Mouse (Mus musculus) bone marrow, adult 2 months (tissue): ENCODE measurements at regions not wholly inside any gene's neighbourhood (a gene's known extent, or its start where the extent isn't known, plus 50 kb on each side); places are given as distances from the start of the nearest gene placed in this dataset.

Source experiments
- H3K27ac ChIP-seq: fragments of 200-500 bp; 2 replicates; pipeline ENCODE4 v1.5.1; 2012; ENCODE audit warnings: low read depth, mild to moderate bottlenecking, control low read depth, inconsistent platforms, low read length; ENCODE audit not compliant: control insufficient read depth, poor library complexity, insufficient read depth
- H3K4me1 ChIP-seq: fragments of 200-500 bp; 2 replicates; pipeline ENCODE4 v1.6.1; 2011; ENCODE audit warnings: low read length; ENCODE audit not compliant: control insufficient read depth, insufficient read depth
- H3K4me3 ChIP-seq: fragments of 200-500 bp; replicated peaks from 2 replicates; pipeline ENCODE3; 2011; ENCODE audit warnings: mild to moderate bottlenecking, low read depth, low read length, control low read depth; ENCODE audit not compliant: control insufficient read depth
- CTCF ChIP-seq: fragments of 200-500 bp; IDR thresholded peaks from 2 replicates; pipeline ENCODE4 v1.5.1; 2011; ENCODE audit warnings: low read length, control low read depth; ENCODE audit not compliant: control insufficient read depth, insufficient read depth
- POLR2A ChIP-seq: fragments of 200-500 bp; IDR thresholded peaks from 2 replicates; pipeline ENCODE4 v1.6.1; 2011; ENCODE audit warnings: low read depth, mild to moderate bottlenecking, control low read depth, low read length, borderline replicate concordance; ENCODE audit not compliant: control insufficient read depth
- WGBS: fragments of 180-500 bp; shearing (Covaris S2); methylation state at CpG from one replicate; pipeline ENCODE4 v1.1.7; 2018; 5-methylcytosine and 5-hydroxymethylcytosine counted together

- Histone ChIP-seq H3K27ac (no peak overlapping the region), H3K4me1 (no peaks in the 10 kb centered on the region), H3K4me3 (no peak overlapping the region)
- WGBS = 81% methylated on average over 4 of the region's 4 CpGs
- TF ChIP-seq POLR2A (no peak), CTCF (no peak)
Measured at GRCm38 (mm10) chr4:93552489-93553160, 217.3 kb upstream of the Tusc1 start.

DNA sequence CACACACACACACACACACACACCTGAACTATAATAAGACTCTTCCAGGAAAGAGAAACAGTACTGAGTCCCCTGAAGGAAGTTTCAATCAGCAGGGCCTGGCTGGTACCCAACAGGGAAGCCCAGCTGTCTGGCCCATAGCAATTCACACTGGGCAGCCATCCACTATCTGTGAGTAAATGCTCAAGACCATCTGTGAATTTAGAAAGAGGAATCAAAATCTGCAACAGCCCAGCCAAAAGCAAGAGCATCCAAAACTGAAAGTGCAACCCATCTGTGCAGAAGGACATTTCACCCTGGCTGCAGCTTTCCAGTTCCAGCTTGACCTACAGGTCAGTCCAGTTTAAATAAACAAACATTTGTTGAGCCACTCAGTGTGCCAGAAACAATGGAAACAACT, 215.8 kb upstream of the Tusc1 start:
- Histone ChIP-seq H3K4me3 (no peak overlapping the region), H3K27ac (no peak overlapping the region), H3K4me1 (no peaks in the 10 kb centered on the region)
- TF ChIP-seq POLR2A (no peak), CTCF (no peak)

DNA sequence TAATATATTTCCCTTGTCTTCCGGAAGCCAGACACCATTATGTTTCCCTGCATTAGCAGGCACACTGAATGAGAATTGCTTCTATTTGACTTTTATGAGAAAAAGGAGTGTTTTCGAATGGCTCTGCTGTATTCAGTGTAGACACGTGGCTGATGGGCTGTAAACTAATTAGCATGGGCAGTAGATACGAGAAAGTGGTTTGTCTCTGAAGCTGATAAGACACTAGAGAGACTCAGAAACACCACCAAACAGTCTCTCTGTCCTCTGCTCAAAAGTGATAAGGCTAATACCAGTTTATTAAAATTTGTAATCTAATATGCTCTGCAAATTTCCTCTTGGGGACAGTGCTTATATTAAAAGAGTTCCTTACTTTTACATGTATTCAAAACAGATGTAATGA, 205.3 kb upstream of the Tusc1 start:
- no peak for TF ChIP-seq CTCF
- TF ChIP-seq POLR2A = no peak
- Histone ChIP-seq H3K4me3 (no peak overlapping the region), H3K27ac (no peak overlapping the region), H3K4me1 (no peaks in the 10 kb centered on the region)
- 60% methylated on average over 4 of the region's 4 CpGs for WGBS

GRCm38 (mm10) chr4:93527382-93527781, 192.1 kb upstream of the Tusc1 start:
- Histone ChIP-seq H3K4me3 (no peak overlapping the region), H3K27ac (no peak overlapping the region), H3K4me1 (no peaks in the 10 kb centered on the region)
- TF ChIP-seq POLR2A = no peak
- no peak for TF ChIP-seq CTCF
- WGBS = 76% methylated on average over 2 of the region's 2 CpGs

- Histone ChIP-seq H3K4me3 (no peak overlapping the region), H3K4me1 (peaks cover 3% of the 10 kb centered on the region; the same call in 1 of the 2 replicates), H3K27ac (no peak overlapping the region)
- 11% methylated on average over 5 of the region's 5 CpGs for WGBS
- TF ChIP-seq POLR2A (no peak), CTCF (no peak)
Measured at GRCm38 (mm10) chr4:93520454-93521100, 185.3 kb upstream of the Tusc1 start.

GRCm38 (mm10) chr4:93518925-93519324, 183.6 kb upstream of the Tusc1 start:
- Histone ChIP-seq H3K27ac (no peak overlapping the region), H3K4me3 (no peak overlapping the region), H3K4me1 (peaks cover 3% of the 10 kb centered on the region; the same call in 1 of the 2 replicates)
- 79% methylated on average over 5 of the region's 5 CpGs for WGBS
- TF ChIP-seq POLR2A = no peak
- no peak for TF ChIP-seq CTCF

DNA sequence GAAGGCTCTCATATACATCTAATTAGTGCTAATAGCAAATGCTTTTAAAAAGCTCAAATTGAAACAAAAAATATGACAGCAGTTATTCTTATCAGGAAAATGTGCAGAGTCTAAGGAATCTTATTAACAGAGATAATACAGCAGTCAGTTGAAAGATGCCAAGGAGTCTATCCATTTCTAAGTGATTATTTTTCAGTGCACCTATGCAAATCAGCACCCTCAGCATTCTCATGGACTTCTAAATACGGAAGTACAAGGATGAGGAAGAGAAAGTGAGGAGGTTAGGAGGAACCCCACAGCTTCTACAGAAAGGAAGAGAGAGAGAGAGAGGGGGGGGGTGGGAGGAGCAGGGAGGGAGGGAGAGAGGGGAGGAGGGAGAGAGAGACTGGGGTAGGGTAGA, 175.5 kb upstream of the Tusc1 start:
- Histone ChIP-seq H3K4me3 (no peak overlapping the region), H3K27ac (no peak overlapping the region), H3K4me1 (no peaks in the 10 kb centered on the region)
- 3% methylated on average over 1 of the region's 1 CpGs for WGBS
- TF ChIP-seq POLR2A (no peak), CTCF (no peak)

GRCm38 (mm10) chr4:93496871-93497270, 161.6 kb upstream of the Tusc1 start:
- no peak for TF ChIP-seq POLR2A
- Histone ChIP-seq H3K4me3 (no peak overlapping the region), H3K4me1 (no peaks in the 10 kb centered on the region), H3K27ac (no peak overlapping the region)
- 39% methylated on average over 2 of the region's 2 CpGs for WGBS
